Mouse (Mus musculus) cerebellum, adult 9-11 months (tissue): ENCODE measurements around the gene Tlcd1.
"Not testable (repeated sequence)": the region's sequence is repeated elsewhere in the genome, so short reads cannot be mapped to it uniquely, and the experiment has no call there.

Experiments used
- DNase-seq: peaks from one replicate; pipeline ENCODE4 v3.0.0; 2022

The Tlcd1 gene

DNA sequence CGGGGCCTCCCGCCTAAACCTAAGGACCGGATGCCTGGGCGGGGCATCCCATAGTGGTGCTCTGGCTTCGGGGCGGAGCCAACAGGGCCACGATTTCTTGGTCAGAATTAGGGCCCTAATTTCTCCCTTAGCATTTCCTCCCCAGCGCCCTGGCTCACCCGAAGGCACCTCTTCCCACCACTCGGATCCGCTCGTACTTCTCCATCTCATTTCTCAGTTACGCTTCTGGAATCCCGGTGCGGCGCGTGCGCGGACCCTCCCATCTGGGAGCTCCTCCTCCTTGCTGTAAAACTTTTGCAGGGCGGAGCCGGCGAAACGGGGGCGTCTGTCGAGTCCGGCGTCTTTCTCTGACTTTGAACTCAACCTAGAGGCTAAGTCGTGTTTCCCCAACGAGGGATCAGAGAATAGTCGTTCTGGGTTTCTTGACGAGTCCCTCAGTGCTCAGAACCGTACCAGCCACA, at the start of gene Tlcd1, which contains the start of gene Nek8:
Gene Tlcd1, plus strand, starts transcription at position 310 of the 461 bp plus-strand sequence.
Gene Nek8, minus strand, starts transcription at position 274 of the 461 bp plus-strand sequence.
- peak; percentile 82 for DNase-seq

- no peak for DNase-seq
These were observed 49.8 kb upstream of the Tlcd1 start for GRCm38 (mm10) chr11:78126739-78127138.

DNA sequence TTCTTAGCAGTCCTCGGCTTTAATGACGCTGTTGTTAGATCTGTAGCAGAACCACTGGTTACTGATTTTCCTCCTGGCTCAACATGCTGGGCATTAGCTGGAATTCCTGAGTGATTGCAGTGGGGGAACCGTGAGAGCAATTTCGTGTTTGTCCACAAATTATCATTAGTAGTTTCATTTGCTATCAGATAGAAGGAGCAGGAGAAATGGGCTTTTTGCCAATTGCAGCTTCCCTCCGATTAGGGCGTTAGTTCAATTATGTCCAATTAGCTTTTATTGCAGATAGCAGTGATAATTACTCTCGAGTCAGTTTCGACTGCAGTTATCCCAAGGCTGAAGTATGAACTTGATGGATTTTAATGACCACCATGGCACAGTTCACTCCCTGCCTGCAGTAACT, 47.1 kb upstream of the Tlcd1 start:
- DNase-seq: no peak

GRCm38 (mm10) chr11:78133915-78134314, 42.6 kb upstream of the Tlcd1 start:
- DNase-seq: no peak

- no peak for DNase-seq
These were observed 42.2 kb upstream of the Tlcd1 start for GRCm38 (mm10) chr11:78134344-78134743.

DNA sequence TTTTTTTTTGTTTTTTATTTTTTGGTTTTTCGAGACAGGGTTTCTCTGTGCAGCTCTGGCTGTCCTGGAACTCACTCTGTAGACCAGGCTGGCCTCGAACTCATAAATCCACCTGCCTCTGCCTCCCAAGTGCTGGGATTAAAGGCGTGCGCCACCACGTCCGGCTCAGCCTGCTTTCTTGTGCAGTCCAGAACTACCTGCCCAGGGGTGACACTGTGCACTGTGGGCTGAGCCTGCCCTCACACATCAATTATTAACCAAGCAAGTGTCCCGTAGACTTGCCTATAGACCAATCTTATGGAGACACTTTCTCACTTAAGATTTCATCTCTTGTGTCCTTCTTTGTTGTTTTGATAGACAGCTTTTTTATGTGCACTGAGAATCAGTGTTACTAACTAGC, 41.2 kb upstream of the Tlcd1 start:
- not testable (repeated sequence) for DNase-seq

DNA sequence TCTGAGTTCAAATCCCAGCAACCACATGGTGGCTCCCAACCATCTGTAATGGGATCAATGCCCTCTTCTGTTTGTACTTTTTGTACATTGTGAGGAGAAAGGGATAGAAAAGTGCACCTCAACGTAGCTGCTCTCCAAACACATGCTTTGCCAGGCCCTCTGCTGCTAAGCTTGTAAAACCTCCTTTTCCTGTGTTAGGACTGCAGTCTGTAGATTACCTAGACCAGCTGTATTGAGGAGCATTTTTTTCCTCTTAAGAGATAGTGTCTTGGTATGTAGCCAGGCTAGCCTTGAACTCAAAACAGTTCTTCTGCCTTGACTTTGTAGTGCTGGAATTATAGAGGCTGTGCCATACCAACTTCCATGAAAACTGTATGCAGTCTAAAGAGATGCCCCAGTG, 40.4 kb upstream of the Tlcd1 start:
- DNase-seq: no peak

- DNase-seq: no peak
These were observed 38.9 kb upstream of the Tlcd1 start for GRCm38 (mm10) chr11:78137584-78137983.

GRCm38 (mm10) chr11:78138023-78138422, 38.5 kb upstream of the Tlcd1 start:
- no peak for DNase-seq

DNA sequence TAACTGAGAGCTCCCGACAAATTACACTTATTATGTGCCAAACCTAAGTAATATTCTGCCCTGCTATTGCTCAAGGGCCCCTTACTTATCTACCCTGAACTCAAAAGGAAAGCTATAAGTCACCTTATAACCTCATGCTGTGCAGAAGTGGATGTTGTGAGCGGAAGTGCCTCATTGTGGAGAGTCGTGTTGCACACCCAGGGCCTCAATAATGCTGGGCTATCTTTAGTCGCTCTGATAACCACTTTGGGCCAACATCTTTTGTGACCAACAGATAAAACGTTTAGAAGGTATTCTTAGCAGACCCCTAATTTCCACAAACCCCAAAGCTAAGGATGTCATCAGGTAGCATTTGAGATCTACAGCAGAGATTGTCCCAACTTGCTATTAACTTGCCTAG, 35.8 kb upstream of the Tlcd1 start:
- DNase-seq: no peak

DNA sequence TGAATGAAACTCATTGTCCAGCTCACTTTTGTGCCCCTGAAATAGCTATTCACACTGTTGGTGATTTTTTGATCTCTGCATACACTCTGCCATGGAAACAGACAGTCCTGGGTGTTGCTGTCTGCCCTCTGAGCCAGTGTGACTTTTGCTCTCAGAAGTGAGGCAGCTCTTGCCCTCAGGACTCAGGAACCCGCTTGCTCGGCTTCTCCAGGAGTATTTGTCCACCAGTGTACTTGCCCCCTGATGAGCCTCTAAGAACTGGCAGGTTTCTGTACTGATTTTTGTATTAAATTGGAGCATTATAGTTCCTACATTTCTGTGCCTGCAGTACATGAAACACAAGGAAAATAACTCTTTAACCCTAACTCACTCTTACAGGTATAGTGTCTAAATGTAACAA, 33.0 kb upstream of the Tlcd1 start:
- no peak for DNase-seq

DNA sequence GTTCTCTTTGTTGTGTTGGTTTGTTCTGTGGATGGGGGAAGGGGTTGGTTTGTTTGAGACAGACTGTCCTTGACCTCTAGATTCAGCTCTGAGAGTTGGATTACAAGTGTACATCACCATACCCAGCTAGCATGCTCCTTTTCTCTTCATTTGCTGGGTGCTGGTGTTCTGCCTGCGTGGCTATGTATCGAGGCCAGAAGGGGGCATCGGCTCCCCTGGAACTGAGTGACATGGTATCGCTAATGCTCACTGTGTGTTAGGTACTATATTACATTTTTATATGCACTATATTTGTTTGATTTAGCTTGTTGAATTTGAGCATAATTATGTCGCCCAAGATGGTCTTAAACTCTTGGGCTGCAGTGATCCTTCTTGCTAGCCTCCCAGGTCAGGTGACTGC, 30.3 kb upstream of the Tlcd1 start:
- no peak for DNase-seq

DNA sequence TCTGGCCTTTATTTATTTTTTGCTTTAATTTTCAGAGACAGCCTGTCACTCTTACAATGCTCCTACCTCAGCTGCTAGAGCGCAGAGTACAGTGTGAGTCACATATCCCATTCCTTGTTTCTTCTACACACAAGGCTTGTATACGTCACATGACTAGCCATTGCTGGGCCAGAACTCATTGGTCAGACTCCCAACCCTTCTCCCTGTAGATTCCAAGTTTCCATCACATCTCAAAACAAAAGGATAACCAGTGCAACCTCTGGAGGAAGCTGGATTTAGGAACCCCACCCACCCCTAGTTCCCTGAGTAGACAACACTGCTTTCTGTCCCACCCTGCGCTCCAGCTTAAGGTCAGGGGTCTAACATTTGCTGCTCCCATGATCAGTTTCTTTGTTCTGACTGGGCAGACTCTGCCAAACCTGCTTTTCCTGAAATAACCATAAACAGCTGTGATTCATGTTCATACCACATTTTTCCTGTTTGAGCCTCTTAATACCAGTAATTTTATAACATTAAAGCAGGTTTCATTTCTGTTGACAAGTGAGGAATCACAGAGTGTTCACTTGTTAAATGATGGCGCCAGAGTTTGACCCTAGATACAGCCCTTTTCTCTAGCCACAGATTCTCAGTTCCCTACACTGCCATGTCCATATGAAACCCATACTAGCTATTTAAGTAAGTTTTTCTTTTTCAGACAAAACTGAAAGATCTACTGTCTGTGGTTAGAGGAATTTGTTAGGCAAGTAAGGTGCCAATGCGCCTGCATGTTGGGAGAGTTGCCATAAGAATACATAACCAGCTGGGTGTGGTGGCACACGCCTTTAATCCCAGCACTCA, 29.6 kb upstream of the Tlcd1 start:
- no peak for DNase-seq

DNA sequence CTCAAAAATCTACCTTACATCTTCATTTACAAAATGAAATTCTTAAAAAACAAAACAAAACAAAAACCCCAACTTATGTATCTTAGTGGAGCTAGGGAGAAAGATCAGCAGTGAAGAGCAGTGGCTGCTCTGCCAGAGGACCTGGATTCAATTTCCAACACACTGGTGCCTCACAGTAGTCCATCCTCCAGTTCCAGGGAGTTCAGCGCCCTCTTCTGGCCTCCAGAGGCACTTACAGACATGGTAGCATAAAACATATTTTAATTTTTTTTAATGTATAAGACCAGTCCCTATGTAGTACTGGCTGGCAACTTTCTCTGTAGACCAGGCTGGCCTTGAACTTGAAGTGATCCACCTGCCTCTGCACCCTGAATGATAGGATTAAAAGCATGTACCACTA, 25.4 kb upstream of the Tlcd1 start:
- DNase-seq: no peak

DNA sequence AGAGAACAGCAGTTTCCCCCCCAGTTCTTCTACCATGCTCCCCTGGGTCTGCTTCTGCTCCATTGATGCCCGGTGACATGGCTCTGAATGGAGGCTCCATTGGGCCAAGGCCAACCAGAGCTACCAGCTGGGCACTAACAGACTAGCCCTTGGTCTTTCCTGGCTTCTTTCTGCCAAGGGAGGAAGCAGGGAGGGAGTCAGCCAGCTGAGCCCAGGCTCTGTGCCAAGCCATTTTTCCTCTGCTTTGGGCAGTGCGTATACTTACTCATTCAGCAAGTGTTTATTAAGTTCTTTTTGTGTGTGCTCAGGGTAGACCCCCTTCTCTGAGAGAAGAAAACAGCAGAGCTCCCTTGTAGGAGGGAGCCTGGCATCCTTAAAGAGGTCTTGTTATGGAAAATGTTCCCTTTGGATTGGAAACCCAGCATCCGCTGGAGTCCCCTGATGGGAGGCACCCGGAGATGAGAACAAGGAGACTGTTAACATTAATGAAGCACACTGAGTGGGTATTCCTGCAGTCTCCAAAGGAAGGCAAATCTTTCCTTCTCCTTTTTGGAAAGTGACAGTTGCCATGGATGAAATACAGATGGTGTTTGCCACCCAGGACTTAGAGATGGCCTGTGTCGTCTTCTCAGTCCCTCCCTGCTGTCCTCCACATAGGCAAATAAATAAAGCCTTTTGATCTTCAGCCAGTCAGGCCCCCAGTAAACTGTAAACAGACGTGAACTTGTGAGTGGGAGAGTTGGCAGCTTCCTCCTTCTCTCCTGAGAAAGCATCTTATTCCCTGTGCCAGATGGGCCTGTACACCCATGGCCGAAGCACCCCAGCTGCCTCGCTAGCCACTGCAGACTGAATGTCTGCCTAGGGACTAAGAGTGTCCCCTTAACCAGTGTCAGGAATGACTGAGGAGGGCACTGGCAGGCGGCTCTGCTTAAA, 23.9 kb upstream of the Tlcd1 start:
- DNase-seq: peak; percentile 89

GRCm38 (mm10) chr11:78153778-78154177, 22.7 kb upstream of the Tlcd1 start:
- DNase-seq: peak; percentile 31

DNA sequence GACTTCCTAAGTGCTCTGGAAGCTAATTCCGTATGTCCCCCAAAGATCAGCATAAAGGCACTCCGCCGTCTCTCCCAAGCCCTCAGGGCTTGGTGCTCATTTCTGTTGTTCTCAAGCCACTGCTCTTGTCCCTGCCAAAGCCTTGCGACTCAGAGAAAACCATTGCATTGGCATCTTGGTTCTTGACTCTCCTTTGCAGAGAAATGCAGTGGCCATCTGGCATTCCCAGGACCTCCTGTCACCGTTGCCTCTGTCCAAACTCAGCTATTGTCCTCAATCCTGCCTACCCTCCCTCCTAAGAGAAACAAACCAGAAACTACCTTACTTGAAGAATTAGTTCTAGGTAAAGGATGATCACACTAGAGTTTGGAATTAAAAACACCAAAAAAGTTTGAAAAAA, 20.8 kb upstream of the Tlcd1 start:
- DNase-seq: peak; percentile 30

DNA sequence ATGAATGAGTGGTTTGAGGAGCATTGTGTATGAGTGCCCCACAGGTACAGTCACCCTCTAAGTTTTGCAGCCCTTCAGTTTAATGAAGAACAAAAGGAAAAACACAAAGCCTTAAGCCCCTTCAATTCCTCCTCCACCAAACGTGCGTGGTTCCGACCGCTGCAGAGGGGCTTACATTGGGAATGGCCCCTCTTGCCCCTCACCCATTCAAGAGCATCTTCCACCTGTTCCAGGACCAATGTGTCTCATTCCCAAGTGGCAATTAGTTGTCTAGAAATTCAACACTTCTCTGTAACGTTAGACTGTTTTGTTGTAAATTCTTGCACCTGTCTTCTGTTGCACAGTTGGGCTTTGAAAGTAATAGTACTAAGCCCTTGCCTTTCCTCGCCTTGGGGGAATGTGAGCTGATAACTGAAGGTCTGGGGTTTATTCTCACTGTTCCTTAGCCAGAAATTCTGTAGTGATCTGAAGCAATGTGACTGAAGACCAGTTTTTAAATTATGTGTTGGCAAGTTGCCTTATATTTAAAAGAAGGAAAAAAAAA, 20.3 kb upstream of the Tlcd1 start:
- no peak for DNase-seq

- DNase-seq: peak; percentile 85
These were observed 17.4 kb upstream of the Tlcd1 start for GRCm38 (mm10) chr11:78159096-78159495.

- DNase-seq: peak; percentile 52
These were observed 17.0 kb upstream of the Tlcd1 start for GRCm38 (mm10) chr11:78159557-78159956.

- peak; percentile 36 for DNase-seq
These were observed 16.3 kb upstream of the Tlcd1 start for GRCm38 (mm10) chr11:78160171-78160570.

- no peak for DNase-seq
These were observed 15.8 kb upstream of the Tlcd1 start for GRCm38 (mm10) chr11:78160675-78161074.

DNA sequence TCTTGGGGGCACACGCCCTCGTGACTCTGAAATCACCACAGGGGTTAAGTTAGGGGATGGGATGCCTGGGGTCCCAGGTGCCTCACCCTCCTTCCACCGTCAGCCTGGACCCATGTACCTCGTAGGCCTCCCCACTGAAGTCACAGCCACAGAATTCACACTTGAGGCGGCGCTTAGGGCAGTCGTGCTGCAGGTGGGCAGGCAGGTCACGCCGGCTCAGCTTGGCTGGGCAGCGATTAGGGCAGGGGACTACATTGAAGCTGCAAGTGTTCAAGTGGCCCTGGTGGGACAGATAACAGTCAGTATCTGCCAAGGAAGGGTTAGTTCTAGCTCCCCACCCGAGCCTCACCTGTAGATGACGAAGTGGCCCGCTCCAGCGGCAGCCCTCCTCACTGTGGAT, 15.3 kb upstream of the Tlcd1 start:
- no peak for DNase-seq
